In the genomic region with DNA sequence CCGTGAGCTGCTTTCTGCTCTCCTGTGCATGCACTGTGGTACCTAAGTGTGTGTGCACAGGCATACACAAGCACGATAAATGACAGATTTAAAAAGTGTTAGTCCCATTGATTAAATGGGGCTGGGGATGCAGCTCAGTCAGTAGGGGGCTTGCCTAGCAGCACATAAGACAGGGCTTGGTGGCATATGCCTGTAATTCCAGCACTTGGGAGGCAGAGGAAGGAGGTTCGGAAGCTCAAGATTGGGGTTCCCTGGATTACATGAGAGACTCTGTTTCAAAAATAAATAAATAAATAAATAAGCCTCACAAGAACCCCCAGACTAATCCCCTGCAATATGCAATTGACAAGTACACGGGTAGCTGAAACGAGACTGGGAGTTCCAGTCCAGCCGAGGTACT, we compare ENCODE assay signal across 9 mouse cellular contexts. TPM values are rescaled to one million over a fixed set of nuclear protein-coding genes. Genes with fewer than 3 reads are reported as not detected.
DNase-seq lines count a peak whose midpoint lies in the region; ATAC-seq and TF ChIP-seq lines count a peak whose summit lies in the region.
"Had no signal": no experiment of that assay in that cellular context is flagged by ENCODE, and none has a peak within 500 bp of the region (broad histone marks: within the 10 kb centered on the region; RNA-seq: fewer than 3 reads in every experiment).

No protein-coding gene starts in this region.

- H3K27ac ChIP-seq in gastrocnemius, adult 2 months: peak overlapping the region; percentile 86
- H3K27ac ChIP-seq in CH12.LX (ENCODE audit: insufficient read depth, low read depth): no peak overlapping the region
- no peak overlapping the region for H3K27ac ChIP-seq in forebrain, postnatal 0 days (ENCODE audit: low read depth, low read length)
- peak overlapping the region; percentile 16; the same call in 1 of the 2 replicates for H3K27ac ChIP-seq in liver, embryonic 15.5 days (replicated peaks)

- intact Hi-C loops in gastrocnemius, adult 2 months (cut with DNase I): loop anchor here (5.0 kb wide), 1 partner anchor 47 kb away; the partner anchor contains the start of gene Frat2

- peak overlapping the region; percentile 95; the same call in 1 of the 2 replicates for H3K4me2 ChIP-seq in CH12.LX (ENCODE audit: insufficient read depth, low read depth, poor library complexity, severe bottlenecking)
- peak overlapping the region; percentile 52; the same call in 1 of the 2 replicates for H3K4me2 ChIP-seq in forebrain, postnatal 0 days (ENCODE audit: low read depth)
- H3K4me2 ChIP-seq in liver, embryonic 15.5 days: peak overlapping the region; percentile 69

- no peak for TF ChIP-seq EP300 in CH12.LX (IDR thresholded peaks at IDR 0.05; ENCODE audit: low read length)

- no peak for TF ChIP-seq POLR2A in CH12.LX (IDR thresholded peaks at IDR 0.05; ENCODE audit: low read depth, low read length)

- TF ChIP-seq CTCF in gastrocnemius, adult 2 months (IDR thresholded peaks at IDR 0.05): no peak
- TF ChIP-seq CTCF in CH12.LX (conservative IDR thresholded peaks at IDR 0.05 in 1 of 2, IDR thresholded peaks at IDR 0.05 in 1 of 2; ENCODE audit: low read depth in 2 of 2, low read length in 2 of 2): no peak
- TF ChIP-seq CTCF in forebrain, postnatal 0 days (IDR thresholded peaks at IDR 0.05; ENCODE audit: low read depth): no peak

- peaks cover 4 to 35% of the 10 kb centered on the region in 2 experiments for H3K4me1 ChIP-seq in CH12.LX (ENCODE audit: control insufficient read depth in 1 of 2, insufficient read depth in 2 of 2)
- no peaks in the 10 kb centered on the region for H3K4me1 ChIP-seq in forebrain, postnatal 0 days (ENCODE audit: insufficient read depth)
- peaks cover 58% of the 10 kb centered on the region for H3K4me1 ChIP-seq in liver, embryonic 15.5 days (replicated peaks)

- DNase-seq in gastrocnemius, adult 2 months: no peak
- DNase-seq in gastrocnemius, postnatal 10 days: no peak
- DNase-seq in CH12.LX (ENCODE audit: extremely low read depth): no peak
- no peak for DNase-seq in forebrain, postnatal 0 days
- no peak for DNase-seq in right cerebral cortex, postnatal 14 days
- no peak for DNase-seq in thymus, postnatal 0 days (ENCODE audit: low spot score)
- no peak for DNase-seq in cerebellum, adult 11-12 months
- DNase-seq: layer of hippocampus, adult 9-11 months had no signal

- ATAC-seq in forebrain, postnatal 0 days: no peak
- ATAC-seq in liver, embryonic 15.5 days (ENCODE audit: insufficient read depth): no peak

- WGBS in forebrain, postnatal 0 days: 29% methylated on average over 6 of the region's 6 CpGs
- 54% methylated on average over 6 of the region's 6 CpGs for WGBS in liver, embryonic 15.5 days (ENCODE audit: insufficient replicate concordance)

- peaks cover under 1% of the 10 kb centered on the region for H3K9me3 ChIP-seq in CH12.LX (replicated peaks; ENCODE audit: low read length)
- no peaks in the 10 kb centered on the region for H3K9me3 ChIP-seq in forebrain, postnatal 0 days (ENCODE audit: low read length)
- H3K9me3 ChIP-seq in liver, embryonic 15.5 days (replicated peaks): no peaks in the 10 kb centered on the region

- TF ChIP-seq RAD21 in CH12.LX (IDR thresholded peaks at IDR 0.05; ENCODE audit: low read depth, low read length): no peak

- in situ Hi-C loops in CH12.LX (cut with MboI; ENCODE audit: low pct_ligation_motif_present, low pct_unique_long_range_greater_than_20kb, low sequenced_read_pairs): no loop called here

- H3K9ac ChIP-seq in CH12.LX (ENCODE audit: insufficient read depth, low read depth): peak overlapping the region; percentile 58; the same call in 1 of the 2 replicates
- no peak overlapping the region for H3K9ac ChIP-seq in forebrain, postnatal 0 days
- H3K9ac ChIP-seq in liver, embryonic 15.5 days: peak overlapping the region; percentile 97

- dilution Hi-C loops in CH12.LX (cut with MboI; ENCODE audit: extremely low pct_ligation_motif_present, extremely low pct_unique_long_range_greater_than_20kb, low sequenced_read_pairs): no loop called here

- H3K4me3 ChIP-seq in gastrocnemius, adult 2 months: peak overlapping the region; percentile 92
- H3K4me3 ChIP-seq in CH12.LX (replicated peaks in 1 of 3; ENCODE audit: low read depth in 2 of 3, low read length in 2 of 3, poor library complexity in 1 of 3): peak overlapping the region in 1 of 3 experiments; percentile 70
- H3K4me3 ChIP-seq in forebrain, postnatal 0 days (ENCODE audit: low read depth, low read length): no peak overlapping the region
- H3K4me3 ChIP-seq in liver, embryonic 15.5 days (replicated peaks): peak overlapping the region; percentile 96

- H3K27me3 ChIP-seq in CH12.LX (replicated peaks): no peaks in the 10 kb centered on the region
- no peaks in the 10 kb centered on the region for H3K27me3 ChIP-seq in forebrain, postnatal 0 days (ENCODE audit: insufficient read depth, low read length)
- no peaks in the 10 kb centered on the region for H3K27me3 ChIP-seq in liver, embryonic 15.5 days

- H3K36me3 ChIP-seq in CH12.LX (replicated peaks in 1 of 2; ENCODE audit: control insufficient read depth in 1 of 2, insufficient read depth in 1 of 2, low read length in 1 of 2): peaks cover 0 to 10% of the 10 kb centered on the region in 2 experiments
- H3K36me3 ChIP-seq in forebrain, postnatal 0 days (ENCODE audit: insufficient read depth): no peaks in the 10 kb centered on the region
- peaks cover 6% of the 10 kb centered on the region; the same call in 1 of the 2 replicates for H3K36me3 ChIP-seq in liver, embryonic 15.5 days (replicated peaks)

- H3K79me2 ChIP-seq in CH12.LX (replicated peaks; ENCODE audit: control insufficient read depth, extremely low read depth, insufficient read depth, poor library complexity, severe bottlenecking): peaks cover 14% of the 10 kb centered on the region; the same call in 1 of the 2 replicates

TF ChIP-seq in CH12.LX, 34 proteins besides CTCF, POLR2A, EP300 and RAD21:
- TF ChIP-seq ELF1 (IDR thresholded peaks at IDR 0.05; ENCODE audit: low read depth, low read length): no peak
- no peak for TF ChIP-seq USF1 (IDR thresholded peaks at IDR 0.05; ENCODE audit: low read depth, low read length)
- no peak for TF ChIP-seq POLR2AphosphoS2 (IDR thresholded peaks at IDR 0.05; ENCODE audit: low read depth, low read length)

RNA-seq across cellular contexts. Expression of gene Arhgap19, which starts 1.4 kb away (rescaled TPM):
- 1 to 10 TPM; 7.7 to 9.6 TPM for total RNA-seq in gastrocnemius, adult 2 months (2021)
- total RNA-seq in gastrocnemius, postnatal 10 days (2021): 10 to 100 TPM in 1 of 2 experiments, 1 to 10 TPM in 1; 9.5 to 11.6 TPM
- total RNA-seq in CH12.LX (2012; rRNA removed) (20.4 TPM in 2 replicates), CH12.LX (2014; rRNA removed) (36.8 and 37.9 TPM in 2 replicates)
- polyA plus RNA-seq in CH12.LX (2012; ENCODE audit: insufficient read length, low read depth): 27.8 and 30.1 TPM in 2 replicates
- 3.9 and 6.0 TPM in 2 replicates for total RNA-seq in forebrain, postnatal 0 days (2014; rRNA removed)
- 3.1 and 3.2 TPM in 2 replicates for polyA plus RNA-seq in forebrain, postnatal 0 days (2015; fragmentation: Nextera tagmentation; extraction: Ambion mirVana)
- polyA plus RNA-seq in liver, embryonic 15.5 days (2015; fragmentation: Nextera tagmentation; extraction: Ambion mirVana): 26.6 and 29.4 TPM in 2 replicates
- 25.3 and 27.0 TPM in 2 replicates for polyA plus RNA-seq in thymus, postnatal 0 days (2015; fragmentation: Nextera tagmentation; extraction: Ambion mirVana)

RNA-seq across cellular contexts. Expression of gene Frat1, which starts 29.3 kb away (rescaled TPM):
- 1 to 10 TPM; 6.3 to 6.8 TPM for total RNA-seq in gastrocnemius, adult 2 months (2021)
- 1 to 10 TPM; 5.6 to 6.1 TPM for total RNA-seq in gastrocnemius, postnatal 10 days (2021)
- total RNA-seq in CH12.LX (2012; rRNA removed): 0.80 and 2.0 TPM in 2 replicates
- total RNA-seq in CH12.LX (2014; rRNA removed): 0.70 and 0.96 TPM in 2 replicates
- polyA plus RNA-seq in CH12.LX (2012; ENCODE audit: insufficient read length, low read depth): 0.64 and 0.94 TPM in 2 replicates
- 40.2 and 43.4 TPM in 2 replicates for total RNA-seq in forebrain, postnatal 0 days (2014; rRNA removed)
- 48.2 and 52.3 TPM in 2 replicates for polyA plus RNA-seq in forebrain, postnatal 0 days (2015; fragmentation: Nextera tagmentation; extraction: Ambion mirVana)
- polyA plus RNA-seq in liver, embryonic 15.5 days (2015; fragmentation: Nextera tagmentation; extraction: Ambion mirVana): 8.5 and 9.1 TPM in 2 replicates
- polyA plus RNA-seq in thymus, postnatal 0 days (2015; fragmentation: Nextera tagmentation; extraction: Ambion mirVana): 18.6 and 21.3 TPM in 2 replicates

RNA-seq across cellular contexts. Expression of gene Frat2, which starts 47.5 kb away (rescaled TPM):
- total RNA-seq in gastrocnemius, adult 2 months (2021): 10 to 100 TPM; 15.6 to 22.2 TPM
- total RNA-seq in gastrocnemius, postnatal 10 days (2021): 10 to 100 TPM; 17.3 to 23.7 TPM
- 0.67 and 1.0 TPM in 2 replicates for total RNA-seq in CH12.LX (2012; rRNA removed)
- 0.55 and 0.68 TPM in 2 replicates for total RNA-seq in CH12.LX (2014; rRNA removed)
- polyA plus RNA-seq in CH12.LX (2012; ENCODE audit: insufficient read length, low read depth): 1.2 and 1.3 TPM in 2 replicates
- total RNA-seq in forebrain, postnatal 0 days (2014; rRNA removed): 14.4 and 22.4 TPM in 2 replicates
- 14.8 and 15.5 TPM in 2 replicates for polyA plus RNA-seq in forebrain, postnatal 0 days (2015; fragmentation: Nextera tagmentation; extraction: Ambion mirVana)
- polyA plus RNA-seq in liver, embryonic 15.5 days (2015; fragmentation: Nextera tagmentation; extraction: Ambion mirVana): 4.4 and 4.5 TPM in 2 replicates
- polyA plus RNA-seq in thymus, postnatal 0 days (2015; fragmentation: Nextera tagmentation; extraction: Ambion mirVana): 12.1 and 16.0 TPM in 2 replicates

RNA-seq across cellular contexts. Expression of gene Slit1, which starts 57.0 kb away (rescaled TPM):
- total RNA-seq in gastrocnemius, adult 2 months (2021): under 1 TPM; 0.28 to 0.81 TPM
- 1 to 10 TPM; 1.6 TPM for total RNA-seq in gastrocnemius, postnatal 10 days (2021)
- total RNA-seq in CH12.LX (2012; rRNA removed) (0.21 and 0.30 TPM in 2 replicates), CH12.LX (2014; rRNA removed) (0.05 TPM in 1 of 2 replicates, not detected in the other)
- polyA plus RNA-seq in CH12.LX (2012; ENCODE audit: insufficient read length, low read depth): 0.16 TPM in 1 of 2 replicates, not detected in the other
- 37.2 and 61.8 TPM in 2 replicates for total RNA-seq in forebrain, postnatal 0 days (2014; rRNA removed)
- 8.7 and 13.4 TPM in 2 replicates for polyA plus RNA-seq in forebrain, postnatal 0 days (2015; fragmentation: Nextera tagmentation; extraction: Ambion mirVana)
- polyA plus RNA-seq in liver, embryonic 15.5 days (2015; fragmentation: Nextera tagmentation; extraction: Ambion mirVana): 0.05 TPM in 2 replicates
- polyA plus RNA-seq in thymus, postnatal 0 days (2015; fragmentation: Nextera tagmentation; extraction: Ambion mirVana): 0.17 and 0.29 TPM in 2 replicates

Comparison
In these comparisons a context has a peak if more than half of its experiments do, and no peak if none do; other contexts are left out.
1. H3K27ac ChIP-seq: peak in gastrocnemius, adult 2 months (single experiment) and liver, embryonic 15.5 days (single experiment); none in CH12.LX (single experiment) and forebrain, postnatal 0 days (single experiment).
2. Peak in every context shown above with its lines, with median percentiles within 50 percentile points of each other: H3K4me2 ChIP-seq.